Mouse (Mus musculus) adipose tissue, adult 10 weeks (tissue): Measurements from ENCODE around the gene Hoxb5. TPM values are rescaled to one million over a fixed set of nuclear protein-coding genes. Genes with fewer than 3 reads are reported as not detected.

Source experiments
- polyA plus RNA-seq: library from polyadenylated mRNA; stranded (reverse); fragments of 350-450 nt; fragmentation: Illumina TruSeq; extraction: RNeasy Lipid Tissue Mini Kit (QIAGEN cat#74804); gene quantifications from one replicate; pipeline ENCODE4 v1.2.3, GENCODE M21; 2014; ENCODE audit warnings: low read depth, low replicate concordance

Gene Hoxb5
- 21.8 TPM for polyA plus RNA-seq

DNA sequence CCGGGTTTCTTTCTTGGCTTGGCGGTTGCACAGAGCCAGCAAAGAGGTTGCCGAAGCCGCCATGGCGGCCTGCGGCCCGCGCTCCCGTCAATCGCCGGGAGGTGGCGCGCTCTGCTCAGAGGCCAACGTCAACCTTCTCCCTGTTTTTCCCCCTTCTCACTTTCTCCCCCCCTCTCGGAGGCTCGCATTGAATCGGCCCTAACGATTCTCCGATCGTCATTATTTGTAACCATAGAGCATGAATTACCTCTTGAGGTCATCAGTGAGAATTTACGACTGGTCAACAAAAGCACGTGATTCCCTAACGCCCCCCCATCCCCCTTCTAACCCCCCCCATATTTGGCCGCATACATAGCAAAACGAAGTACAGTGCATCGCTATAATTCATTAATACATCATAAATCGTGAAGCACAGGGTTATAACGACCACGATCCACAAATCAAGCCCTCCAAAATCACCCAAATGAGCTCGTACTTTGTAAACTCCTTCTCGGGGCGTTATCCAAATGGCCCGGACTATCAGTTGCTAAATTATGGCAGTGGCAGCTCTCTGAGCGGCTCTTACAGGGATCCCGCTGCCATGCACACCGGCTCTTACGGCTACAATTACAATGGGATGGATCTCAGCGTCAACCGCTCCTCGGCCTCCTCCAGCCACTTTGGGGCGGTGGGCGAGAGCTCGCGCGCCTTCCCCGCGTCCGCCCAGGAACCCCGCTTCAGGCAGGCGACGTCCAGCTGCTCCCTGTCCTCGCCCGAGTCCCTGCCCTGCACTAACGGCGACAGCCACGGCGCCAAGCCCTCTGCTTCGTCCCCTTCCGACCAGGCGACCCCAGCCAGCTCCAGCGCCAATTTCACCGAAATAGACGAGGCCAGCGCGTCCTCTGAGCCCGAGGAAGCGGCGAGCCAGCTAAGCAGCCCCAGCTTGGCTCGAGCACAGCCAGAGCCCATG is at the start of gene Hoxb5:
TSS of gene Hoxb5 (plus strand) at position 186 of the 949 bp plus-strand sequence.

DNA sequence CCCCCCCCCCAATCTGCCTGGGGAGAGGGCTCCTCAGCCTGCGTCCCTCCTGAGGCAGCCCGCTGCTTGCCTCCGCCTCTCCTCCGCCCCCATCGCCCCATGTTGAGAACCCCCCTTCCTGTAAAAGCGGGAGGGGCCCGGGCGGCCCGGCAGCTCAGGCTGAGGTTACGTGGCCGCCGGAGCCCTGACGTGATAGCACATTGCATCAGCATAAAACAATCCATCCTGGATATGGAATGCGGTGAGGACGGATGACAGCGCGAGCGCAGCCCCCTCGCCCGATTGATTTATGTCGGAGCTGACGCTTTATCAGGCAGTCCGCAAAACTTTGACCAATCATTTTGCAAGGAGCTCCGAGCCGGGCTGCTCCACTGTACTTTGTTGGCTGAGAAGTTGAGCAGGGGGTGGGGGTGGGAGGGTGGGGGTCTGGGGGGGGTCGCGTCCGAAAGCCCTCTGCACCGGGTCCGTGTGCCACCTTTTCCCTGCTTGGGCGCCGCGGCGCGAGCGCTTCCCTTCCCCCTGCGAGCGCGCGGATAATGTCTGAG is 32.1 kb upstream of the Hoxb5 start, which contains the start of gene Hoxb9:
TSS of gene Hoxb9 (plus strand) at position 462 of the 545 bp plus-strand sequence.

DNA sequence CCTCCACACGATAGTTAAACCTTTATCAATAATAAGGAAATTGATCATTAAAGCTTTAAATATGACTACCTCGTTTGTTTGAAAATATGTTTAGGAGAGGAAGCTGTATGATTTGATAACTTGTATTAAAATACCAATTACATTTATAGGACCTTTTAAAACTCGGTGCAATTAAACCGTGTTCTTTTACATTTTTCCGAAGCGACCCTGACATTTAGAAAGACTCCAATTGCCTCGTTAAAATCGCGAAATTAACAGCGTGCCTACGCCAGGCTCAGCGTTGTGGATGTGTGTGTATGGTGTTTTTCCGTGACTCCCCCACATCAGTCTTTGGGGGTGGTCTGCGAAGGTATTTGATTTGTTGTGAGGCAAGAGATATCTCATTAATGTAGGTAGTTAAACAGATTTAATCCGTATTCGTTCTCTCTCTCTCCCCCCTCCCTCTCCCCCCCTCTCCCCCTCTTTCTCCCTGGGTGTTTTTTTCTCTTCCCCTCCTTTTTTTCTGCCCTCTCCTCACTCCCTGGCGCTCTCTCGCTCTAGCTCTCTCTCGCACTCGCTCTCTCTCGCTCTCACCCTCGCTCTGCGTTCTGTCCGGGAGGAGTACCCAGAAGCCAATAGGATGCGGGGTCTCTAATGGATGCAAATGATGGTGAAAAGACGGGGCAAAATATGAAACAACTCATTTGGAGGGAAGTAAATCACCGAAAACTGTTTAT is 21.1 kb upstream of the Hoxb5 start, which contains the start of gene Hoxb8:
TSS of gene Hoxb8 (plus strand) at position 51 of the 716 bp plus-strand sequence.

GRCm38 (mm10) chr11:96285771-96286738 is 17.1 kb upstream of the Hoxb5 start, which contains the start of gene Hoxb7:
Gene Hoxb7 (plus strand): TSS chr11:96286623.

GRCm38 (mm10) chr11:96291681-96292564 is 11.2 kb upstream of the Hoxb5 start, which contains the start of gene Hoxb6:
Gene Hoxb6 (plus strand): TSS chr11:96292476.

GRCm38 (mm10) chr11:96317608-96318367 is 14.7 kb downstream of the Hoxb5 start, which contains the start of gene Hoxb4:
Gene Hoxb4 (plus strand): TSS chr11:96318267.

DNA sequence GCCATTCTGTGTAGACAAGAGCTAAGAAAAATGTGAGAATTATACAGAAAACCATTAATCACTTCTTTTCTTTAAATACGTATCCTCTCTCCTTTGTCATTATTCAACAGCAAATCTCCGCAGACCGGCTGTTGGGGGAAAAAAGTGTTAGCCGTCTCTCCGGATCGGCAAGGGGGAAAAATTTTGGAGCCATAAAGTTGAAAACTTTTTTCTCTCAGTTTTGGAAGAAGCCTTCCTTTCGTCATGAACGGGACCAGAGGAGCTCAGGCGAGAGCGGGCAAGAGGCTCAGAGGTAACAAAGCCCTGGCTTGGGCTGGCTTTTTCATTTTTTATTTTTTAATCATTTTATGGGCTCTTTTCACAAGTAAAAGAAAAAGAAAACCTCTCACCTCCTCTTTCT is 20.0 kb downstream of the Hoxb5 start, which contains the start of gene Hoxb3:
TSS of gene Hoxb3 (plus strand) at position 173 of the 400 bp plus-strand sequence.

GRCm38 (mm10) chr11:96350341-96350624 is 47.1 kb downstream of the Hoxb5 start, which contains the start of gene Hoxb2:
Gene Hoxb2 (plus strand): TSS chr11:96350525.

Other genes with a start within 250 kb of the Hoxb5 start
- gene Ube2z, start 237.9 kb upstream of the Hoxb5 start, polyA plus RNA-seq, result 99.9 TPM
- 395 TPM for gene Atp5g1, start 227.7 kb upstream of the Hoxb5 start, polyA plus RNA-seq
- not detected for gene Calcoco2, start 191.4 kb upstream of the Hoxb5 start, polyA plus RNA-seq
- 2.7 TPM for gene Ttll6, start 169.6 kb upstream of the Hoxb5 start, polyA plus RNA-seq
- gene Hoxb13, start 109.0 kb upstream of the Hoxb5 start, polyA plus RNA-seq, result not detected
- gene Hoxb9, start 31.9 kb upstream of the Hoxb5 start, polyA plus RNA-seq, result 42.4 TPM
- 94.4 TPM for gene Hoxb8, start 21.4 kb upstream of the Hoxb5 start, polyA plus RNA-seq
- gene Hoxb7, start 16.7 kb upstream of the Hoxb5 start, polyA plus RNA-seq, result 116 TPM
- gene Hoxb6, start 10.9 kb upstream of the Hoxb5 start, polyA plus RNA-seq, result 132 TPM
- gene Hoxb4, start 14.9 kb downstream of the Hoxb5 start, polyA plus RNA-seq, result 25.8 TPM
- gene Hoxb3, start 20.0 kb downstream of the Hoxb5 start, polyA plus RNA-seq, result 40.3 TPM
- 24.6 TPM for gene Hoxb2, start 47.2 kb downstream of the Hoxb5 start, polyA plus RNA-seq
- gene Hoxb1, start 62.4 kb downstream of the Hoxb5 start, polyA plus RNA-seq, result 2.2 TPM
- 19.1 TPM for gene Skap1, start 161.3 kb downstream of the Hoxb5 start, polyA plus RNA-seq